Comparison of ENCODE assay signal across 8 mouse cellular contexts in genomic region chr17:27556315-27557011, GRCm38 (mm10). TPM values are rescaled to one million over a fixed set of nuclear protein-coding genes. Genes with fewer than 3 reads are reported as not detected.
A peak's percentile ranks its signal among the peaks of the same experiment; 100 is the strongest.
DNase-seq lines count a peak whose midpoint lies in the region; ATAC-seq and TF ChIP-seq lines count a peak whose summit lies in the region.

TSS of gene Hmga1 (plus strand) at chr17:27556497.

- H3K27me3 ChIP-seq in heart, embryonic 10.5 days (ENCODE audit: insufficient read depth, poor library complexity, severe bottlenecking) = no peaks in the 10 kb centered on the region
- H3K27me3 ChIP-seq in kidney, embryonic 15.5 days = no peaks in the 10 kb centered on the region
- H3K27me3 ChIP-seq in liver, embryonic 13.5 days = no peaks in the 10 kb centered on the region
- H3K27me3 ChIP-seq in stomach, postnatal 0 days (ENCODE audit: control insufficient read depth, insufficient read depth, low read length) = no peaks in the 10 kb centered on the region

- peaks cover 13% of the 10 kb centered on the region for H3K4me1 ChIP-seq in embryonic fibroblast, embryonic 13.5 days (ENCODE audit: control insufficient read depth, insufficient read depth, low read length)
- peaks cover 78% of the 10 kb centered on the region for H3K4me1 ChIP-seq in heart, embryonic 10.5 days
- peaks cover 48% of the 10 kb centered on the region for H3K4me1 ChIP-seq in kidney, embryonic 15.5 days
- peaks cover 90% of the 10 kb centered on the region for H3K4me1 ChIP-seq in liver, embryonic 13.5 days (replicated peaks)
- H3K4me1 ChIP-seq in stomach, postnatal 0 days (replicated peaks; ENCODE audit: control insufficient read depth, insufficient read depth) = peaks cover 4% of the 10 kb centered on the region; the same call in 1 of the 2 replicates

- peak within 1 kb of the TSS; percentile 67 for H3K4me3 ChIP-seq in embryonic fibroblast, embryonic 13.5 days (ENCODE audit: insufficient read depth, low read length)
- peak within 1 kb of the TSS; percentile 97 for H3K4me3 ChIP-seq in heart, embryonic 10.5 days
- H3K4me3 ChIP-seq in kidney, embryonic 15.5 days (replicated peaks) = peak within 1 kb of the TSS; percentile 86
- peak within 1 kb of the TSS; percentile 80 for H3K4me3 ChIP-seq in liver, embryonic 13.5 days (replicated peaks)
- peak within 1 kb of the TSS; percentile 65 for H3K4me3 ChIP-seq in stomach, postnatal 0 days (ENCODE audit: low read depth, low read length)

- WGBS in heart, embryonic 10.5 days = under 1% methylated on average over 79 of the region's 79 CpGs
- WGBS in kidney, embryonic 15.5 days = under 1% methylated on average over 79 of the region's 79 CpGs
- WGBS in liver, embryonic 13.5 days (ENCODE audit: insufficient replicate concordance) = under 1% methylated on average over 79 of the region's 79 CpGs
- WGBS in stomach, postnatal 0 days = under 1% methylated on average over 71 of the region's 79 CpGs

- peak; percentile 91 for TF ChIP-seq POLR2A in embryonic fibroblast, embryonic 13.5 days (IDR thresholded peaks at IDR 0.05; ENCODE audit: low read depth, low read length)

- TF ChIP-seq CTCF in embryonic fibroblast, embryonic 13.5 days (IDR thresholded peaks at IDR 0.05; ENCODE audit: borderline replicate concordance, insufficient read depth, low read length) = no peak
- no peak for TF ChIP-seq CTCF in stomach, postnatal 0 days (IDR thresholded peaks at IDR 0.05; ENCODE audit: low read depth)

- peak within 1 kb of the TSS; percentile 90 for H3K4me2 ChIP-seq in kidney, embryonic 15.5 days
- peak within 1 kb of the TSS; percentile 97 for H3K4me2 ChIP-seq in liver, embryonic 13.5 days
- peak within 1 kb of the TSS; percentile 94 for H3K4me2 ChIP-seq in stomach, postnatal 0 days (replicated peaks; ENCODE audit: low read depth)

- peak; percentile 73 for ATAC-seq in kidney, embryonic 15.5 days (replicated peaks; ENCODE audit: low FRiP score)
- peak; percentile 70 for ATAC-seq in liver, embryonic 13.5 days (ENCODE audit: low read depth)
- peak; percentile 66 for ATAC-seq in stomach, postnatal 0 days (ENCODE audit: low FRiP score, low TSS enrichment)

- DNase-seq in CD8-positive naive resting alpha-beta T cell, adult 2 months (ENCODE audit: low read depth in 2 of 2, low spot score in 2 of 2) = peak; percentile 78 to 79
- peak; percentile 91 for DNase-seq in brain, adult 2 months (ENCODE audit: low read depth, low spot score)
- DNase-seq in heart, embryonic 10.5 days (ENCODE audit: low spot score) = peak; percentile 95
- peak; percentile 75 for DNase-seq in liver, embryonic 13.5 days
- peak; percentile 80 to 91 for DNase-seq in natural killer cell, adult 2 months (ENCODE audit: low spot score in 2 of 2)
- DNase-seq in stomach, postnatal 0 days (ENCODE audit: low spot score) = peak; percentile 90

- H3K9me3 ChIP-seq in heart, embryonic 10.5 days = no peaks in the 10 kb centered on the region
- no peaks in the 10 kb centered on the region for H3K9me3 ChIP-seq in kidney, embryonic 15.5 days (replicated peaks)
- no peaks in the 10 kb centered on the region for H3K9me3 ChIP-seq in liver, embryonic 13.5 days (replicated peaks)
- no peaks in the 10 kb centered on the region for H3K9me3 ChIP-seq in stomach, postnatal 0 days (ENCODE audit: control insufficient read depth, low read length)

- TF ChIP-seq EP300 in stomach, postnatal 0 days (optimal IDR thresholded peaks at IDR 0.05) = no peak

- H3K36me3 ChIP-seq in heart, embryonic 10.5 days = peaks cover 18% of the 10 kb centered on the region
- H3K36me3 ChIP-seq in kidney, embryonic 15.5 days = peaks cover 14% of the 10 kb centered on the region
- peaks cover 23% of the 10 kb centered on the region for H3K36me3 ChIP-seq in liver, embryonic 13.5 days
- H3K36me3 ChIP-seq in stomach, postnatal 0 days (ENCODE audit: control insufficient read depth, insufficient read depth, low read length) = no peaks in the 10 kb centered on the region

- peak within 1 kb of the TSS; percentile 76 for H3K27ac ChIP-seq in embryonic fibroblast, embryonic 13.5 days (ENCODE audit: insufficient read depth, low read length)
- H3K27ac ChIP-seq in heart, embryonic 10.5 days = peak within 1 kb of the TSS; percentile 99
- peak within 1 kb of the TSS; percentile 98 for H3K27ac ChIP-seq in kidney, embryonic 15.5 days
- H3K27ac ChIP-seq in liver, embryonic 13.5 days = peak within 1 kb of the TSS; percentile 95
- H3K27ac ChIP-seq in stomach, postnatal 0 days (replicated peaks) = peak within 1 kb of the TSS; percentile 92

- peak within 1 kb of the TSS; percentile 90 for H3K9ac ChIP-seq in kidney, embryonic 15.5 days
- peak within 1 kb of the TSS; percentile 91 for H3K9ac ChIP-seq in liver, embryonic 13.5 days
- H3K9ac ChIP-seq in stomach, postnatal 0 days (ENCODE audit: low read length) = peak within 1 kb of the TSS; percentile 79

RNA-seq across cellular contexts. Expression of gene Hmga1, which starts in this region (rescaled TPM):
- 207 and 393 TPM in 2 replicates for polyA plus RNA-seq in embryonic fibroblast, embryonic 13.5 days (2011; ENCODE audit: insufficient read length, low read depth, missing spikeins)
- polyA plus RNA-seq in heart, embryonic 10.5 days (2016; fragmentation: Nextera tagmentation; extraction: Ambion mirVana) = 438 and 609 TPM in 2 replicates
- polyA plus RNA-seq in kidney, embryonic 15.5 days (2015; fragmentation: Nextera tagmentation; extraction: Ambion mirVana) = 250 and 269 TPM in 2 replicates
- polyA plus RNA-seq in liver, embryonic 13.5 days (2015; fragmentation: Nextera tagmentation; extraction: Ambion mirVana) = 226 and 262 TPM in 2 replicates
- polyA plus RNA-seq in stomach, postnatal 0 days (2015; fragmentation: Nextera tagmentation; extraction: Ambion mirVana) = 71.1 and 78.4 TPM in 2 replicates

Comparison
In these comparisons a context has a peak if more than half of its experiments do, and no peak if none do; other contexts are left out.
1. Peak in every context shown above with its lines: DNase-seq, ATAC-seq, H3K4me3 ChIP-seq and H3K27ac ChIP-seq.